Mouse (Mus musculus): Measurements from ENCODE around the gene Ndufa3.

- TF ChIP-seq CTCF (IDR thresholded peaks at IDR 0.05; ENCODE audit: borderline replicate concordance, control insufficient read depth, extremely low read depth, insufficient read depth, low read length, poor library complexity): no peak
- TF ChIP-seq POLR2A (IDR thresholded peaks at IDR 0.05; ENCODE audit: control insufficient read depth, extremely low read depth, insufficient read depth, low read length, poor library complexity): no peak
Observed at GRCm38 (mm10) chr7:3587292-3587691, 29.9 kb upstream of the Ndufa3 start.
